Mouse (Mus musculus) limb, embryonic 15.5 days (tissue): ENCODE results near the gene Nrxn3. TPM values are rescaled to one million over a fixed set of nuclear protein-coding genes. Genes with fewer than 3 reads are reported as not detected.

ENCODE experiments used
- ATAC-seq: fragments of 200-750 bp; cut with Nextera tagmentation; 2 replicates; pipeline ENCODE4 v1.8.0; 2017; ENCODE audit warnings: low read depth, moderate TSS enrichment; ENCODE audit not compliant: insufficient number of reproducible peaks, low FRiP score, low TSS enrichment
- H3K27ac ChIP-seq: fragments of 300-500 bp; sonication (generic); 2 replicates; pipeline ENCODE4 v1.5.1; 2015; ENCODE audit warnings: moderate library complexity, mild to moderate bottlenecking, inconsistent platforms
- H3K27me3 ChIP-seq: fragments of 300-500 bp; sonication (generic); 2 replicates; pipeline ENCODE4 v1.6.1; 2015; ENCODE audit warnings: inconsistent platforms
- H3K36me3 ChIP-seq: fragments of 300-500 bp; sonication (generic); 2 replicates; pipeline ENCODE4 v1.6.1; 2015; ENCODE audit warnings: inconsistent platforms
- H3K4me1 ChIP-seq: fragments of 300-500 bp; sonication (generic); 2 replicates; pipeline ENCODE4 v1.6.1; 2015; ENCODE audit warnings: inconsistent platforms
- H3K4me2 ChIP-seq: fragments of 300-500 bp; sonication (generic); 2 replicates; pipeline ENCODE4 v1.6.1; 2015; ENCODE audit warnings: mild to moderate bottlenecking, inconsistent platforms
- H3K4me3 ChIP-seq: fragments of 300-500 bp; sonication (generic); 2 replicates; pipeline ENCODE4 v1.5.1; 2015; ENCODE audit warnings: mild to moderate bottlenecking, inconsistent platforms
- H3K9ac ChIP-seq: fragments of 300-500 bp; sonication (generic); 2 replicates; pipeline ENCODE4 v1.6.1; 2015; ENCODE audit warnings: inconsistent platforms
- H3K9me3 ChIP-seq: fragments of 300-500 bp; sonication (generic); 2 replicates; pipeline ENCODE4 v1.6.1; 2016; ENCODE audit warnings: inconsistent platforms
- WGBS: fragments of 180-500 bp; shearing (Covaris S2); methylation state at CpG from one replicate; pipeline ENCODE4 v1.1.7; 2015; 5-methylcytosine and 5-hydroxymethylcytosine counted together
- polyA plus RNA-seq: library from polyadenylated mRNA; unstranded; fragments of >200 nt; fragmentation: Nextera tagmentation; extraction: Ambion mirVana; gene quantifications from 2 replicates; pipeline ENCODE4 v1.2.1, GENCODE M21; 2015

Gene Nrxn3
- polyA plus RNA-seq, 1 experiment from 2014 or later = 0.70 TPM

DNA sequence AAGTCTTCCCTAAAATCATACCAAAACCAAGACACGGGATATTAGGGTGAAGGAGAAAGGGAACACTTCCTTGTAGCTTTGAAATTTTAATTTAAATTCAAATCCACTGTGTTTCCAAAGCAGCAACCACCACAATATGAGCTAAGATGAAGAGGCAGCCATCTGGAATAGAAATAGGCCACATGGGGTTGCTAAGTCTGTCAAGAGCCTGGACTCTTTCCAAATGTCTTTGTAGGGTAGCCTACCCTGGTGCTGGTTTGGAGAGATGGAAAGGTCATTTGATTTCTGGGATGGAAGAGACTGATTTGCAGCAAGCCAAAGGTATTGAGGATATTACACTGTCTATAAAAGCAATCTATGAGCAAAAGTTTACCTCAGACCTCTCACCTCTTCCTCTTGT lies 539.6 kb downstream of the Nrxn3 start:
- Histone ChIP-seq H3K27ac (no peak overlapping the region), H3K9me3 (no peaks in the 10 kb centered on the region), H3K36me3 (no peaks in the 10 kb centered on the region), H3K27me3 (no peaks in the 10 kb centered on the region), H3K9ac (no peak overlapping the region), H3K4me1 (no peaks in the 10 kb centered on the region), H3K4me3 (no peak overlapping the region), H3K4me2 (no peak overlapping the region)
- 68% methylated on average over 1 of the region's 1 CpGs for WGBS
- no peak for ATAC-seq

DNA sequence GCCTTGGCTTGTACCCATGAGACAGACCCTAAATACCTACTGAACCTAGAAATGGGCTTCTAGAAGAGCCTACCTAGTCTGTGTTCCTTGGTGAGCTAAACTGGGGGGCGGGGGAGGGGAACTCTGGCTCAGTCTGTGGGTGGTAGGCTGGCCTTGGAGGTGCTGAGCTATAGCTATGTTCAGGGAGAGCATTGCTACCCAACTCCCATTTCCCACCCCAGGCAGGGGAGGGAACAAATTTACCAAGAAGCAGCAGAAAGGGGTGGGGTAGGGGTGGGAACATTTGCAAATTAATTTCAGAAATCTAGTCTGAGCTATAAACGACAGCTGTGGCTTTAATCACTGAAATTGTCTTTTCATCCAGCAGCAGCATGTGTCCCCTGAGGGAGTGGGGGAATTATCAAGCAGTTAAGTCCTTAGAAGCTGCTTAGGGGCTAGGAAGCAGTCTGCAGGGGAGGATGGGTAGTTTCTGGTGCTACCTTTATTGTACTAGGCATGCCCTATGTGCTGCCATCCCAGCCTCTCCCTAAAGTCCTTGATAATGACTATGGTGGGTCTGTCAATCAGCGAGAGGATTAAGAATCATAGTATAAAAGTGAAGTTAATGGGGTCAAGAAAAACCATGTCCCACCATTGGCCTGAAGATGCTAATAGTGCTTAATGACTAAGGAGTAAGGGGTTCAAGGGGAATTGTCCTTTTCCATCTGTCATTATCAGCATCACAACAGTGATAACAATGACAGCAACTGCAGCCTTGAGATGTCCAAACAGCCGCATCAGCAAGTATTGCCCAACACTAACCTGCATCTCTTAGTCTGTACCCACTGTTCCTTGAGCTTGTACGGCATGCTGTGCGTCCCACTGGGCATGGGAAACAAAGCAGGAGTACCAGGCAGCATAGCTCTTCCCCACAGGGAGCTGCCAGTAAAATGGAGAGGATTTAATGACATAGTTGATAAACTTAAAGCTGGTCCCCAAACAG lies 560.0 kb downstream of the Nrxn3 start:
- Histone ChIP-seq H3K9ac (no peak overlapping the region), H3K27me3 (no peaks in the 10 kb centered on the region), H3K9me3 (no peaks in the 10 kb centered on the region), H3K4me1 (no peaks in the 10 kb centered on the region), H3K4me3 (no peak overlapping the region), H3K4me2 (no peak overlapping the region), H3K36me3 (no peaks in the 10 kb centered on the region), H3K27ac (no peak overlapping the region)
- 62% methylated on average over 6 of the region's 6 CpGs for WGBS
- no peak for ATAC-seq

DNA sequence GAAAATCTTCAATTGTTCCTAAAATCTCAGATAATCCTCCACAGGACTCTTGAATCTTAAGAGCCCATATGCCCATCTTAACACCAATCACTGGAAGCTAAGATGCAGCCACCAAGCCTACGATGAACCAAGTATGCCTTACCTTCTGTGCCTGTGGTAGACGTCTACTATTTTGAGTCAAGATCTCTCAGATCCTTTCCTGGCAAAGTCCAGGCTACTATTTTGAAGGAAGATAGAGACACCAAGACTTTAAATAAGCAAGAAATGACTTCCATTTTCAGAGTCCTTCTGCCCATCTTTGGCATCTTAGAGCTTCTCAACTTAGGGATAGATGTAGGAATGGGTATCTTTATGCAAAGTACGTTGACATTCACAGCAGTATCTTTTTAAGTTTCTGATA lies 561.7 kb downstream of the Nrxn3 start:
- WGBS = 76% methylated on average over 3 of the region's 3 CpGs
- Histone ChIP-seq H3K27me3 (no peaks in the 10 kb centered on the region), H3K4me3 (no peak overlapping the region)

GRCm38 (mm10) chr12:89287037-89287436 lies 564.4 kb downstream of the Nrxn3 start:
- 25% methylated on average over 4 of the region's 4 CpGs for WGBS
- H3K27me3 ChIP-seq = no peaks in the 10 kb centered on the region
- H3K4me2 ChIP-seq = no peak overlapping the region
- no peak overlapping the region for H3K4me3 ChIP-seq
- no peak overlapping the region for H3K9ac ChIP-seq
- H3K4me1 ChIP-seq = no peaks in the 10 kb centered on the region
- no peaks in the 10 kb centered on the region for H3K9me3 ChIP-seq
- no peak for ATAC-seq
- H3K27ac ChIP-seq = no peak overlapping the region
- H3K36me3 ChIP-seq = no peaks in the 10 kb centered on the region

More for the DNA sequence above, 561.7 kb downstream of the Nrxn3 start:
- no peaks in the 10 kb centered on the region for H3K36me3 ChIP-seq
- no peak for ATAC-seq
- H3K9me3 ChIP-seq = no peaks in the 10 kb centered on the region
- no peak overlapping the region for H3K4me2 ChIP-seq
- H3K4me1 ChIP-seq = no peaks in the 10 kb centered on the region
- H3K9ac ChIP-seq = no peak overlapping the region
- no peak overlapping the region for H3K27ac ChIP-seq

GRCm38 (mm10) chr12:89289589-89290274 lies 567.1 kb downstream of the Nrxn3 start:
- no peaks in the 10 kb centered on the region for H3K36me3 ChIP-seq

GRCm38 (mm10) chr12:89290736-89291574 lies 568.3 kb downstream of the Nrxn3 start:
- no peaks in the 10 kb centered on the region for H3K4me1 ChIP-seq
- ATAC-seq = no peak
- 37% methylated on average over 4 of the region's 4 CpGs for WGBS

More at GRCm38 (mm10) chr12:89289589-89290274, 567.1 kb downstream of the Nrxn3 start:
- Histone ChIP-seq H3K4me3 (no peak overlapping the region), H3K27ac (no peak overlapping the region), H3K9me3 (no peaks in the 10 kb centered on the region), H3K27me3 (no peaks in the 10 kb centered on the region), H3K4me2 (no peak overlapping the region), H3K9ac (no peak overlapping the region), H3K4me1 (no peaks in the 10 kb centered on the region)
- ATAC-seq = no peak
- WGBS = 68% methylated on average over 4 of the region's 4 CpGs

GRCm38 (mm10) chr12:89302011-89302410 lies 579.3 kb downstream of the Nrxn3 start:
- WGBS = 45% methylated on average over 4 of the region's 4 CpGs
- no peaks in the 10 kb centered on the region for H3K36me3 ChIP-seq
- H3K4me1 ChIP-seq = no peaks in the 10 kb centered on the region
- no peak overlapping the region for H3K4me2 ChIP-seq
- no peaks in the 10 kb centered on the region for H3K9me3 ChIP-seq
- no peak overlapping the region for H3K9ac ChIP-seq
- H3K4me3 ChIP-seq = no peak overlapping the region
- no peak for ATAC-seq
- no peaks in the 10 kb centered on the region for H3K27me3 ChIP-seq
- H3K27ac ChIP-seq = no peak overlapping the region

More at GRCm38 (mm10) chr12:89290736-89291574, 568.3 kb downstream of the Nrxn3 start:
- Histone ChIP-seq H3K4me3 (no peak overlapping the region), H3K9ac (no peak overlapping the region), H3K27ac (no peak overlapping the region), H3K36me3 (no peaks in the 10 kb centered on the region), H3K9me3 (no peaks in the 10 kb centered on the region), H3K27me3 (no peaks in the 10 kb centered on the region), H3K4me2 (no peak overlapping the region)

- H3K9ac ChIP-seq = no peak overlapping the region
- 80% methylated on average over 1 of the region's 1 CpGs for WGBS
- H3K4me3 ChIP-seq = no peak overlapping the region
- H3K36me3 ChIP-seq = no peaks in the 10 kb centered on the region
- no peaks in the 10 kb centered on the region for H3K4me1 ChIP-seq
- H3K27ac ChIP-seq = no peak overlapping the region
- no peak for ATAC-seq
- no peaks in the 10 kb centered on the region for H3K27me3 ChIP-seq
- no peaks in the 10 kb centered on the region for H3K9me3 ChIP-seq
- no peak overlapping the region for H3K4me2 ChIP-seq
Measured at GRCm38 (mm10) chr12:89310200-89310599, 587.5 kb downstream of the Nrxn3 start.

DNA sequence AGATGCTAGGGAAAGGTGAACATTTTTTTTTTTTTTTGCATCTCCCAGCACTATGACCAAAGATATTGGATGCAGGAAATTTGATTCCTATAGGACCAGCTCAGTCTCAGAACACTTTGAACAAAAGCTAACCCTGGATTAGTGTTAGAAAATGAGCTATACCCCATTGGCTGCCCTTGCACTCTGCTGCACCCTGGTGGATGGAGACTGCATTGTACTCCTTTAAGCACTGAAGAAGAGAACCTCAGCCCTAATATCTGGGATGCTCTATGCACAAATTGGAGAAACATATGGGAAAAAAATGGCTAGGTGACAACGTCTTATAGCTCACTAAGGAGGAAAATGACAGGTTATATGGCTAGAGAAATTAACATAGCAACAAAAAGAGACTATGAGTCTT lies 589.9 kb downstream of the Nrxn3 start:
- no peak overlapping the region for H3K4me3 ChIP-seq
- H3K9ac ChIP-seq = no peak overlapping the region
- no peaks in the 10 kb centered on the region for H3K9me3 ChIP-seq
- H3K27ac ChIP-seq = no peak overlapping the region
- 30% methylated on average over 1 of the region's 1 CpGs for WGBS
- no peaks in the 10 kb centered on the region for H3K4me1 ChIP-seq
- ATAC-seq = no peak
- H3K4me2 ChIP-seq = no peak overlapping the region
- H3K27me3 ChIP-seq = no peaks in the 10 kb centered on the region
- no peaks in the 10 kb centered on the region for H3K36me3 ChIP-seq

DNA sequence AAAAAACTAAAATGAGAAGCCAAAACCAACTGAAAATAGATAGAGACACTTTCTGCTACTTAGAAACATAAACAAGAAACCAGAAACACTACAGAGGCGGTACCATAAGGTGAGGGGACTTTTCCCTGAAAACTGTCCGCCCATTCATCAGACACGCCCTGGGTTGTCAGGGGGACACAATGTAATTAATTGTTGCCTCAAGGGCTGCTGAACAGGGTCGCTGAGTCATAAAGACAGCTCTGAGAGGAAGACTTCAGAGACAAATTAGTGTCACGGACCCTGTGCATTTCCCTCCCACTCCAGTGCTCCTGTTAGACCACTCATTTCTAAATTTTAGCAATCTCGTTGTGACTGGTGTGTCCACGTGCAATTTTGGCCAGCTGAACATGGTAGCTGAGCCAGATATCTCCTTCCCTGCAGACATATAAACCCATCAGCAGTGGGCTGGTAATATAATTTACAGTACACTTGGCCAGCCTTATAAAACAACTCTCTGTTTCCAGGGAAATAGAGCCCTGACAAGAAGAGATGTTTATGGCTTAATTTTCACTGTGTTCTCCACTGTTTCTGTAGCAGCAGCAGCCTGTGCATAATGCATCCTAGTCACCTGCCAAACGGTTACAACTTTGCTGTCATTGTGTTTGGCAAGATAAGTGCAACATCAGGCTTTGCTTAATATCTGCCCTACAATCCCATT lies 603.3 kb downstream of the Nrxn3 start:
- Histone ChIP-seq H3K27me3 (no peaks in the 10 kb centered on the region), H3K4me2 (no peak overlapping the region), H3K27ac (no peak overlapping the region), H3K9ac (no peak overlapping the region), H3K4me1 (no peaks in the 10 kb centered on the region), H3K36me3 (no peaks in the 10 kb centered on the region), H3K9me3 (no peaks in the 10 kb centered on the region), H3K4me3 (no peak overlapping the region)
- no peak for ATAC-seq
- 34% methylated on average over 8 of the region's 8 CpGs for WGBS
